Mouse (Mus musculus) frontal cortex, adult 2 months (tissue): ENCODE results near the gene Efcc1. TPM values are rescaled to one million over a fixed set of nuclear protein-coding genes. Genes with fewer than 3 reads are reported as not detected.
A peak's percentile ranks its signal among the peaks of the same experiment; 100 is the strongest.
"Not testable (repeated sequence)": the region's sequence is repeated elsewhere in the genome, so short reads cannot be mapped to it uniquely, and the experiment has no call there.

ENCODE experiments used
- DNase-seq, 2 experiments: peaks; one replicate each; pipeline ENCODE4 v3.0.0; 2022; ENCODE audit warnings: low spot score in 1 of 2; ENCODE audit errors: extremely low spot score in 1 of 2
- polyA plus RNA-seq: library from polyadenylated mRNA; depleted of rRNA; stranded (reverse); fragments of >200 nt; gene quantifications from 2 replicates; pipeline ENCODE4 v1.2.3, GENCODE M21; 2012

The Efcc1 gene
- polyA plus RNA-seq, 1 experiment, result 4.5 TPM

DNA sequence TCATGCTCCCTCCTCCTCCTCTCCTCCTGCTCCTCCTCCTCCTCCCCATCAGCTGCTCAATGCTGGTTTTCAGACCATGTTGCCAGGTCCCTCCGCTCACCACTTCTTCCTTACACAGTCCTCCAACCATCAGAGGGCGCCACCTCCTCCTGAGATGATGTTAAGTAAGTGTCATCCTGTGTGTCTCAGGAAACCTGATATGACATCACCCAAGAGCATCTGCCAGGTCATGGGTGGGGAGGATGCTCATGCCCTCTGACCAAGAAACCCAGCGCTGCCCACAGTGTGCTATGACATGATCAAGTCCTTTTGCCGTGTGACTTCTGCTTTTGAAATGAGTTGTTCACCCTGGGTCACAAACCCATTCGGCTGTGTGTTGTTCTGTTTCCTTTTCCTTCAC is 12.1 kb downstream of the Efcc1 start:
- no peak for DNase-seq

DNA sequence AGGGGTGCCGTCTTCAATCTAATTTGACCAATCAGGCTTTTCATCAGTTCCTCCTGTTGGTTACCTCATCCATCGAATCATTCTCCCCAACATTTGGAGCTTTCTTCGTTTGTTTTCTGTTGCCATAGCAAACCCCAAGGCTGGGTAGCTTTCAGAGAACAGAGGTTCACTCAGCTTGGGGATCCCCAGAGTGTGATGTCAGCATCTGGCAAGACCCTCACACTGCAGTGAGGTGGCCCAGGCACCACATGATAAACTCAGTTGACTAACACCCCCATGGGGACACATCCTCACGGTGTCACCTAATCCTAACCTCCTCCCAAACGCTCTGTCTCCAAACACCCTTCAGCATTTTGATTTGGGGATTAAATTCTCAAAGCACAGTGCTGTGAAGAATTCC is 12.6 kb downstream of the Efcc1 start:
- DNase-seq, result no peak

DNA sequence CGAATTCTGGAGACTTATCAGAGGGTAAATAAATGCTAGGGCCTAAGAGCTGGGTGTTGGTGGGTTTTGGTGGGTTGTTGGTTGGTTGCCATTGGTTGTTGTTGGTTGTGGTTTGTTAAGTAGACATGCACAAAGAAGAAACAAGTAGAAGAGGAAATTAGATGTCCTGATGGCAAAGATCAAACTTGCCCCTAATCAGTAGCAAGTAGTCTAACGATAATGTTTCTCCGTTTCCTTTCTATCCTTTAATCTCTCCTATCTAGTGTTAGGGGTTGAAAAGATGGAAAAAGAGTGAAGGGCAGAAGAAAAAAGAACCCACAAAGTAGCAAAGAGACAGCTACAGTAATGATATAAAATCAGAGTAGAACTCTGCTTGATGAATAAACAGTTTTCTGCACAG is 14.0 kb downstream of the Efcc1 start:
- DNase-seq, result no peak

DNA sequence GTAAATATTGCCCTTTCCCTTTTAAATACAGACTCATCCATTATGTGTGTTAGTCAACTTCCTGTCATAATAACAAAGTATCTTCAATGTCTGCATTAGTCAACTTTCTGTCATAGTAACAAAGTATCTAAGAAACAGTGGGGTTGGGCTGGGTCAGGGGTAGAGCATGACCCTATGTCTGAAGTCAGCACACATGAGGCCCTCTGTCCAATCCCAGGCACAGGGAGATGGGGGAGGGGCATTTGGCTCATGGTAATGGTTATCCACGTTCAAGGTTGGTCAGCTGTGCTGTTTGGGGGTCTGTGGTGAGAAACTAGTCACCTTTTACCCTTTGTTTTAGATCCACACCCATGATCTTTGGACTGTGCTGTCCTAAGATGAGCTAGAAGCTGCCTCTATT is 14.6 kb downstream of the Efcc1 start:
- DNase-seq, result no peak

DNA sequence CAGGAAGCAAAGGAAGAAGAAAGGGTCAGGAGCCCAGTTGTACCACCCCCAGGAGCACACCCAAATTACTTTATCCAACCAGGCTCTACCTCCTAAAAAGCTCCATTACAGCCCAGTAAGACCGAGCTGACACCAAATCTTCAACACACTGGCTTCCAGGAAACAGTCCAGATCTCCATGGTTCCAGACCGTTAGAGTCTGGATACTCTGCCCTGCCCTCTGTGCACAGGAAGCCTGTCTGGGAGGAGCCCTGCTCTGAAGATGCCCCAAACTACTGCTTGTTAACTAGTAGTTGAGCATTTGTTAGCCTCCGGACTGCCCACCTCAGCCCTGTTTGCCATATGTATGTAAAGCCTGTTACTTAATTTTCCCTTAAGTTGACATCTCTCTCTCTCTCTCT is 15.4 kb downstream of the Efcc1 start:
- DNase-seq, result no peak

DNA sequence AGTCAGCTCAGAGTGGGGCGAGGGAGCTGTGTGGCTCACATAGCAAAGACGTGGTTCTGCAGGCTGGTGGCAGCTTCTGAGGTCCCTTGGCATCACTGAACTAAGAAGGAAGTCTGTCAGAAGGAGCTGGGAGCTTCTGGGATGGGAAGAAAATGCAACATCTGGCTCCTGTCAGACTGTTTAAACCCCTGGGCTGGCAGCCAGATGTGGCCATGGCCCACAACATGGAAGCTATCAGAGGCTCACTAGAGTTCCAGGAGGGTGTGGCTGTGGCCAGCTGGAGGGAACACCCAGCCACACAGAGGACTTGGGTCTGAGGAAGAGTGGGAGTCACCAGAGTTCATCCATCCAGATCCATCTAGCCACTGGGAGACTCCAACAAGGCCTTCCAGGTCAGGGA is 16.2 kb downstream of the Efcc1 start:
- DNase-seq, result no peak

DNA sequence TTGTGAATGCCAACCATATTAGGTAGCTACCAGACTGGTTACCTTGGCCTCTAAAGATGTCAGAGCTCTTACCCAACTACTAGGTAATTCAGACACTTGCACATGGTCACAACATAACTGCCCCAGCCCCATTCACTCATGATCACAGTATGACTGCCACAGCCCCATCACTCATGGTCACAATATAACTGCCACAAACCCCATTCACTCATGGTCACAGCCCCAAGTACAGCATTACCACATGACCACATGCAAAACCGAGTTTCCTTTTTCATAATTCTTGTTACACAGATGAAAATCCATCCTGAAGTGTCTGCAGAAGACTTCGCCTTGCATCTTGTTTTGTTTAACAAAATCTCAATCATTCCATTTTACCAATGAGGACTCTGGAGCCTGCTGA is 17.4 kb downstream of the Efcc1 start:
- no peak for DNase-seq

DNA sequence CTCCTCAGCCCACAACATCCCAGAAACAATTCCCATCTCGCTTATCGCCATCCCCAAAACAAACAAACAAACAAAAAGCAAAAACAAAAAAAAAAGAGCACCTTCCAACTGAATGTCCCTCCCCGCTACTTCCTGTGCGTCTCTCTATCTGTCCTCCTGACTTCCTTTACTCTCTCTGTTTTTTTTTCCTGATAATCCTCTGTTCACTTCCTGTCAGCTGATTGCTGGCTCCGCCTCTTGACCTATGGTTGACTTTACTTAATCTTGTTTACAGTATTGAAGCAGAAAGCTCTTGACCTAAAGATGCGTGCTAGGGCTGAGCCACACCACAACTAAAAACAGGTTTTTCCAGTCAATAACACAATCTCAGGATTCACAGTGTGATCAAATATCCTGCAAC is 17.9 kb downstream of the Efcc1 start:
- no peak for DNase-seq

DNA sequence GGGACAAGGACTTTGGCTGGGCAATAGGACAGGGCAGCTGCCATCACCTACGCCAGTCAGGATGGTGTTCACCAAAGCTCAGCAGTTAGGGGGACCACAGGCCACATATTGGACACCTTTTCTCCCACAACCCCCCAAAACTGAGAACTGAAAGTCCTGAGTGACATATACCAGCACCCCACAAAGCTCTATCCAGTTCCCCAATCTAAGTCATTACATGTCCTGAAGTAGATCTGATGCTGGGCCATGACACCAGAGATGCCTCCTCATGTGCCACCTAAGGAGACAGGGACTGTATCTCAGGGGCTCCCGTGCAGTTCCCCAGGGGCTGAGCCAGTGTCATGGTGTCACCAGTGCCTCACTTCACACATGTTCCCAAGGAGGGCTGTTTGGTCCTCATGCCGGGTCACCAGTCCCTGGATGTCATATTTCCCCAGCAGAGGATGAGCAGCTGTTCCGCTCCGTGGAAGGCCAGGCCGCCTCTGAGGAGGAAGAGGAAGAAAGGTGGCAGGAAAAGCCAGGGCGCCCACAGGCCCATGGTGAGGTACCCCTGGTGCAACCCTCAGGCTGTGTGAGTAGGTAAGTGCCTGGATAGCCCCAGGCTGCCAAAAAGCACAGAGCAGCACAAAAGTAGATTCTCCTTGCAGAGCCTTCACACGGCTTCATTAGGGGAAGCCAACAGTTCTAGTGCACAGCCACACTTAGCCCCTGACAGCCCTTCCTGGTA is 19.7 kb downstream of the Efcc1 start:
- DNase-seq, result no peak

DNA sequence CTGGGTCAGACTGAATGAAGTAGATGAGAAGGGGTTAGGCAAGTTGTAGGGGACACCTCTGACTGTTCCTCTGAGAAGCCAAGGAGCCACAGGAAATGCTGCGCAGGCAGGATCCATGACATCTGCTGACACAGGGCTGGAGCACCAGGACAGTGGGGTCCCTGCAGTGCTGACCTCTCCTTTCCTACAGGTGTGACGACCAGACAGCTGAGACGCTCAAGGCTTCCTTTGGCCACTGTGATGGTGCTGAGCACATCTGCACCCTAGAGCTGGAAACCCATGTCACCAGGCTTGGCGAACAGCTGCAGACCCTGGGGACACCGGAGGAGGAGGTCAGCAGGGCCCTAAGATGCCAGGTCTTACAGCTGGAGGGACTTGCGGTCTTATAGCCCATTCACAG is 20.9 kb downstream of the Efcc1 start:
- DNase-seq, result no peak

DNA sequence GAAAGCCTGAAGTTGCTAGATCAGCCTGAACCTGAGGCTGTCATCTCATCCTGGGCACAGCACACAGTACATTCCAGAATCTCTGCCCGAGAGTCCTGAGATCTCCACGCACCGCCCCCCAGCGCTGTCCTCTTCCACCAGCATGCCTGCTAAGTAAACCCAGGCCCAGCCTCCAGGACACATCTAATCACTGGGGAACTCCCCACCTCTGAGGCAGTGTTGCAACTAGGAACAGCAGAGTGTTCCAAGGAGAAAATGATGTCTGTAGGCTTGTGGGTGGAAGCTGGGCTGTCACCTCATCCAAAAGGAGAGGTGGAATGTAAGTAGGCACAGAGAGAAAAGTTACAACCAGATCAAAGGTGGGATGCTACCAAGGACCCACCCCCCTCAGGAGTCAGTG is 24.5 kb downstream of the Efcc1 start:
- DNase-seq, result no peak

DNA sequence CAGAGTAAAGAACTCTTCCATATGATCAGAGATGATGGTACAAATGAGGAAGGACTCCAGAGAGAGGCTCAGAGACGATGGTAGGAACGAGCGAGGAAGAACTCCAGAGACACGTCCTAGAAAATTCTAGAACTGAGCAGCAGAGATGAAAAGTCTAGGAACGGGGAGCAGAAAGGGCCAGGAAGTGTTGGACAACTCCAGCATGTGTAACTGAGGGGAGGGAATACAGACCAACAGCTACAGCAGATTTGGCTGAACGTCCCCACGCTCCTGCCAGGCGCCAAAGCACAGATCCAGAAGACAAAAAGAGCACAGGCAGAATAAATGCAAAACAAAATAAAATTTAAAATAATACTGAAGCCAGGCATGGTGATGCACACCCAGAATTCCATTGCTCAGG is 26.2 kb downstream of the Efcc1 start:
- no peak for DNase-seq

DNA sequence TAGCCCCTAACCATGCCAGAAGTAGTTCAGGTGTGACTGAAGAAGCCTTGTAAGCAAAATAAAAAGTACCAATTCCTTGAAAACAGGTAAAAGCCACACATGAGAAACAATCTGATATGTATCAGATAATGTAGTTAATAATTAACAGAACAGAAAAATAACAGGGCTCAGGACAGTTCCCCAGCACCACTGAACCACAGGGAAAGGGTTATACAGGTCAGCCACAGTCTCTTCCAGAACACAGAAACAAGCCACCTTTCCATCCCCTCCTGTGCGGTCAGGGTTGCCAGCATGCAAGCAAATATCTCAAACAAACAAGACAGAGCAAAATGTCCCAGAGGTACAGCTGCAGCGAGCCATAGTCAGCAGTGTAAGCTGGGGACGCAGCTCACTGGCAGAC is 28.7 kb downstream of the Efcc1 start:
- no peak for DNase-seq

DNA sequence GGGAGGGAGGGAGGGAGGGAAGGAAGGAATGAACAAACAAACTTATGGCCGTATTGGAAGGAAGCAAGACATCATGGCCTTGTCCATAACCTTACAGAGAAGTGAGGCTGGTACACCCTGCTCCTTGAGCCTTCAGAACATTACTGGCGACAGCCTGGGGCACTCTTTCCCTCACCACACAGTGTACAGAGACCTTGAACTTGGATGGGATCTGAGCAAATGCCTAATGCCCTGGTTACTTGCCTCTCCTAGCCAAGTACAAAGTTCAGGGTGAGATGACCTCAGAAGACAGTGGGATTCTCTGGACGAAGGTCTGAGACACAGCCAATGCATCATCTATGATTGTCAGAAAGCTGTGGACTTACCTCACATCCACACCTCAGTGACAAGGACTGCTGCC is 29.2 kb downstream of the Efcc1 start:
- no peak for DNase-seq

DNA sequence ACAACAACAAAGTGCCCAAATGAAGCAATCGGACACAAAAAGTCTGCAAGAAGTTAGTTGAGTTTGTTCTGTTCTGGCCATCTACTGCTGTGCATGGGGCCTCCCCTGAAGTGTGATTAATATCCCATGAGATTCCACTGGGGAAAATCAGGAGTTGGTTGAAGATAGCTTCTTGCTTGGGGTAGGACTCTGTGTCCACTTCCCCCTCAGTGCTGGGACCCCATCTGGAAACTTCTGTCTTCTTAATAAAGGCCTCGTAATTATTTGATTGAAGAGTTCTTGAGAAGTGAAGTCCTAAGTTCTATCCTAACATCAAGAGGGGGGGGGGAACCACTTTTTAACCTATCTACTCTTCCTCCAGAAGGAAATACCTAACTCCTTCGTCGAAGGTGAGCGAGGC is 31.5 kb downstream of the Efcc1 start:
- DNase-seq, result no peak

DNA sequence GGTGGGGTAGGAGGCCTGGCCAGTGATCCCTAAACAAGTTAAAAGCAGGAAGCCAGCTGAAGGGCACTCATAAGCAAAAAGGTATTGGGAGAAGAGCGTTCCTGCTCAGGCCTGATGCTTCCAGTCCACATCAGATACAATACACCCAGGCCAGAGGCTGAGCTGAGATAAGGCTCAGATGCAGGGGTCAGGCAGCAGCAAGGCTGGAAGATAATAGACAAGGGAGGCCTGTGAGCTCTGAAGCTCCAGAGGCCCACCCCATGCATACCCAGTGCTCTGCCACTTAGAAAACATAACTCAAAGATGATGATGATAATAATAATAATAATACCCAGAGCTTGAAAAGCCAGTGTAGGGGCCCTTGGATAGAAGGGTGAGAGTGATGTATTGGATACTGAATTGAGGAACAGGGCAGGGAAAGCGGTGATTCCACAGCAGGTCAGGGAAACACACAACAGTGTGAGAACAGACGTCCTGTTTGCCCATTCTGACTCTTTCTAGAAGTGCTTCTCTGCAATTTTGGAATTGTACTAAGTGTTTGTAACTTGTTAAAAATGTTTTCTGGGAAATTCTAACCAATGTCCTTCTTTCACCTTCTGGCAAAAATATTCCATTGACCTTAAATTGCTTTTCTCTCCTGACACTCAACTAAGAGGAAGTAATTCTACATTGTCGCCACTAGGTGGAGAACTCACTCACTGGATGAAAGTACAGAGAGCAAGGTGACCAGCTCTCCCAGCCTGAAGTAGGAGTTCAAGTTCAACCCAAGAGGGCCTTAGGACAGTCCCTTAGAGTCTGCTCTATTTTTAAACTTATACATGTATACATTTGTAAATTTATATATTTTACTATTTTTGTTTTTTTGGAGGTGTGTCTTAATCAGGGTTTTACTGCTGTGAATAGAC is 33.0 kb downstream of the Efcc1 start:
- peak in 1 of 2 experiments; percentile 43 for DNase-seq

DNA sequence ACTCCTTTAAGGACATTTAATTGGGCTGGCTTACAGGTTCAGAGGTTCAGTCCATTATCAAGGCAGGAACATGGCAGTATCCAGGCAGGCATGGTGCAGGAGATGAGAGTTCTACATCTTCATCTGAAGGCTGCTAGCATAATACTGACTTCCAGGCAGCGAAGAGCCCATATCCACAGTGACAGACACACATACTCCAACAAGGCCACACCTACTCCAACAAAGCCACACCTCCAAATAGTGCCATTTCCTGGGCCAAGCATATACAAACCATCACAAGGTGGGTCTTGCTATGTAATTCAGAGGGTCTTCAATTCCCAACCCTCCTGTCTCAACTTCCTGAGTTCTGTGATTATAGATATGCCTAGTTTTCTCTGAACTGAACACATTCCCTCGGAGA is 33.6 kb downstream of the Efcc1 start:
- DNase-seq, result not testable (repeated sequence)

DNA sequence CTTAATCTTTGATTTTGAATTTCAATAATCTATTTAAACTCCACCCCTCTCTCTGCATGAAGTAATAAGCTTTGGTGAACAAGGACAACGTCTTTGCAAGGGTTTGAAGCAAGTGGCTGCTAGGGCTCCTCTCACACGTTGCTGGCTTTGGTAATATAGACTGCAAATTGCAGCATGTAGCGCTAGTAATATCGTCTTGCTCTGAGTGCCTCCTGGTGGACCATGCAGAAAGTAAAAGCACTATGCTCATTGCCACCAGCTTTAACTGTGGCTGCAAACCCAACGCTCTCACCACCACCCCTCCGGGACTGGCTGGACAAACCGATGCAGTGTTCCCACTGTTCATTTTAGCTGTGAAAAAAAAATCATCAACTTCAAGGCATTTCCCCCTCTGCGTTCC is 40.0 kb downstream of the Efcc1 start:
- no peak for DNase-seq

DNA sequence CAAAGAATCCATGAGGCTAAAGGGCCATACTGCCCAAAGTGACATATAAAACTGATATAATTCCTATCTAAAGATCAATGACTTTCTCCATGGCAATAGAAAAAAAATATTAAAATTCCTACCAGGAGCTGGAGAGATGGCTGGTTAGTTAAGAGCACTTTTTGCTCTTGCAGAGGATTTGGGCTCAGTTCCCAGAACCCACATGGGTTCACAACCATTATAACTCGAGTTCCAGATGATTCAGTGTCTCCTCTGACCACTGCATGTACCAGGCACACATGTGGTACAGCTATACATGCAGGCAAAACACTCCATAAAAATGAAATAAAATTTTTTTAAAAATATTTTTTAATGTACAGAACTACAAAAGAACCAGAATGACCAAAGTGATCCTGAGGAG is 43.8 kb downstream of the Efcc1 start:
- no peak for DNase-seq

DNA sequence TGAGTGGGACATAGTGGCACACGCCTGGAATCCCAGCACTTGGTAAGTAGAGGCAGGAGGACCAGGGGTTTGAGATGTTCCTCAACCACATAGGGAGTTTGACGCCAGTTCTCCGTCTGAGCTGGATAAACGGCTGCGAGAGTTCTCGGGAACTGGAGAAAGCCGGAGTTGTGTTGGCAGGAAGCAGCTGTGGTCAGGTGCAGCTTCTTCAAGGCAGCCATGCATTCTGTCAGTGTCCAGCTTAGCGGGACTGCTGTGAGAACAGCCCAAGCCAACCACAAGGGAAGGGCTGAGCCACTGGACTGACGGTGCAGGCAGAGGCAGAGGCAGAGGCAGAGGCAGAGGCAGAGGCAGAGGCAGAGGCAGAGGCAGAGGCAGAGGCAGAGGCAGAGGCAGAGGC is 44.2 kb downstream of the Efcc1 start:
- no peak for DNase-seq

DNA sequence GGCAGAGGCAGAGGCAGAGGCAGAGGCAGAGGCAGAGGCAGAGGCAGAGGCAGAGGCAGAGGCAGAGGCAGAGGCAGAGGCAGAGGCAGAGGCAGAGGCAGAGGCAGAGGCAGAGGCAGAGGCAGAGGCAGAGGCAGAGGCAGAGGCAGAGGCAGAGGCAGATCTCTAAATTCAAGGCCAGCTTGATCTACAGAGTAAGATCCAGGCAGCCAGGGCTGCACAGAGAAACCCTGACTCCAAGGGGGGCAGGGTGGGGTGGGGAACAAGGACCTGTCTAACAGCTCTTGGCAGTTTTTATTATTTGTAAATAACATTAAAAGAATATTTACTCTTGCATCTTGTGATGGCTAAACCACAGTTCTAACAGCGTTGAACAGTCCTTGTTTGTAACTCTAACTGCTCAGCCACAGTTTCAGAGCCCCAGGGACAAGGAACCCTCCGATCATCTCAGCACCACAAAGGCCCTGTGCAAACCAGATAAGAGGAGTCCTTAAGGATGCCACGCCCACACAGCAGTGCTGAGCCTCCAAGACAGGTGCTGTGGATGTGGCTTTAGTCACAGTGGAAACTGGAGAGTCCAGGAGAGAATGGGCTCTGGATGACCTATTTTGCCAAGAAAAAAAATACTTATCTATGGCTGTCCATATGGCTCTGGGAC is 45.0 kb downstream of the Efcc1 start:
- DNase-seq, result no peak

DNA sequence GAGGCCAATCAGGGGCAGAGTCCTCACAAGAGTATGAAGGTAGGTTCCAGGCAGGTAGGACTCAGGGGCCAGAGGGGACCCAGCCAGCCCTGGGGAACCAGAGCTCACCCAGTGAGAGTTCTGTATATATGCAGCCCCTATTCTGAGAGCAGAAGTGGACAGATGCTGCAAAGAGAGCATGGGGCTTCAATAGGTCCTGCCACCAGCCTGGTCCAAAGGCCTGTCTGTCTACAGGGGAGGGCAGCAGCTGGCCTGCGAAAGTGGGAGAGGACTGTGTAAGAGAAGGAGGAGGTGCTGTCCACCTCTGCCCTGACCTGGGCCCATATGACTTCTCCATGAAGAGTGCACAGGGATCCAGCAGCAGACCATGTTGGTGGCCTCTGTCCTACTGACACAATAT is 46.0 kb downstream of the Efcc1 start:
- DNase-seq, result no peak
